Mouse (Mus musculus) adrenal gland, adult 2 months (tissue): ENCODE measurements at regions not wholly inside any gene's neighbourhood (a gene's known extent, or its start where the extent isn't known, plus 50 kb on each side); places are given as distances from the start of the nearest gene placed in this dataset.
A peak's percentile ranks its signal among the peaks of the same experiment; 100 is the strongest.

Source experiments
- DNase-seq: peaks from one replicate; pipeline ENCODE4 v3.0.0; 2021

- no peak for DNase-seq
These were observed 55.3 kb downstream of the Crygf start for GRCm38 (mm10) chr1:65981665-65982064.

- DNase-seq: no peak
These were observed 74.1 kb downstream of the Crygf start for GRCm38 (mm10) chr1:66000398-66000797.

- DNase-seq: peak; percentile 18
These were observed 77.8 kb downstream of the Crygf start for GRCm38 (mm10) chr1:66003897-66004660.
